Mouse (Mus musculus) left cerebral cortex, adult 9 months (tissue): ENCODE measurements at regions not wholly inside any gene's neighbourhood (a gene's known extent, or its start where the extent isn't known, plus 50 kb on each side); places are given as distances from the start of the nearest gene placed in this dataset.

Experiments used
- DNase-seq, 2 experiments: peaks; one replicate each; pipeline ENCODE4 v3.0.0; 2022; ENCODE audit warnings: low spot score in 2 of 2

GRCm38 (mm10) chr9:31794911-31795310, 118.4 kb downstream of the Barx2 start:
- DNase-seq: peak; percentile 38 to 44

DNA sequence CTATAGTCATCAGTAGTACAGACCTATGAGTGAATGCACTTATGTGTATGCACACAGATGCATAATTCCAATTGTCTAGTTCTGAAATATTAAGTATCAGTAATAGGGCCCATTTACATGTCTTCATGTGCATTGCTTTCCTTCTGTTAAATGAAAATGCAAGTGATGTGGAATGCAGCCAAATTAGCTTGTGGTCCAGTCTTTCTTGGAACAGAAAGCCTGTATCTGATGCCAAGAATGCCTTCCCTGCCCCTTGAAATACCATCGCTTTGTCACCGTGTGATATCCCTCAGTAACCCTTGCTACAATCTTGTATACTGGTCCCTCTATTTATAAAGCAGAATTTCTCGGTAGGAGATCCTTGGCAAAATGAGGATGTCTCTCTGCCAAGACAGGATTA, 137.3 kb downstream of the Barx2 start:
- DNase-seq: no peak

DNA sequence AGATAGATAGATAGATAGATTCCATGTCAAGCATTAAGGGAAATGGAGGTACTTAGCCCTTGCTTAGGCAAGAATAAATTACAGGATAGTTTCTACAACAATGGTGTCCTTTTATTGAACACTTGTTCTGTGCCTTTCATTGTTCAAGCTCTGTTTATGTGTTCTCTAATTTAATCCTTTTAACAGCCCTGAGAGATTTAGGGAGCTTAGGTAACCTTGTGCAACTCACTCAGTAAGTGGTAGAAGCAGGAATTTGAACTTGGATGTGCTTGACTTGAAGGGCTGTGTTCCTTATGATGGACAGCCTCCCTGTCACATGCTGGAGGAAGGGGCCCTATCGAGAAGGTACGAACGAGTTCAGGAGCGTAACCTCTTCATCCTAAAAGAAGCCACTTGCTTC, 147.9 kb downstream of the Barx2 start:
- DNase-seq: no peak

- DNase-seq: no peak
Observed at GRCm38 (mm10) chr9:31757894-31758561, 155.2 kb downstream of the Barx2 start.

DNA sequence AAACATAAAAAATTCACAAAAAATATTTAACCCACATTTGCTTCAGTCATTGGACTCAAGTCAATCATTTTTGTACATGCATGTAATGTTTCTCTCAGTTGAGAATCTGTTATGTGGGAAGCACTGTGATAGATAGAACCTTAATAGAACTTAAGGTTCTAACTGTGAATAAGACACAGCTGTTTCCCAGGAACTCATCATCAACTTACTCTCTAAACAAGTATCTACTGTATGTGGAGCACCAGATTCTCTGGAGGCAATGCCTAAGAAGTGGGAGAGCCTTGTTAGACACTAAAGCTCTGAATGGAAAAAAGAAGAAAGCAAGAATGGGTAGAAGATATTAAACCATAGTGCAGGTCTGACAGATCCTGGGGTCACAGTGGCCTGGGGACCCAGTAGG, 182.8 kb downstream of the Barx2 start:
- DNase-seq: no peak

DNA sequence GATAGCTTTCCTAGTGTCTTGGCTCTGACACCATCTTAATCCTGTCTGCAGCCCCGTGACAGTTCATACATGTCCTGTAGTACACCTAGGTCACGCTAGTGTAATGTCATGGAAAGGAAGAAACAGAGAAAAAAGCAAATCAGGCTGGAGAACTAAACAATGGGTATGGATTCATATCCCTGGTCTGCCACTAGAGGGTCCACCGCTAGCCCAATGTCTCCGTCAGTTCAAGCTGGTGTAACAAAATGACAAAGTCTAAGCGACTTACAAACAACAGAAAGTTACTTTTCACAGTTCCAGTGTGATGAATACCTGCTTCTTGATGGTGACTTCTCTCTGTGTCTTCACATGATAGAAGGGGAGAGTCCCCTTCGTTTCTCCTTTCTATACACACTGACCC, 194.0 kb downstream of the Barx2 start:
- DNase-seq: no peak

- no peak for DNase-seq
Observed at GRCm38 (mm10) chr9:31710022-31710421, 203.2 kb downstream of the Barx2 start.

DNA sequence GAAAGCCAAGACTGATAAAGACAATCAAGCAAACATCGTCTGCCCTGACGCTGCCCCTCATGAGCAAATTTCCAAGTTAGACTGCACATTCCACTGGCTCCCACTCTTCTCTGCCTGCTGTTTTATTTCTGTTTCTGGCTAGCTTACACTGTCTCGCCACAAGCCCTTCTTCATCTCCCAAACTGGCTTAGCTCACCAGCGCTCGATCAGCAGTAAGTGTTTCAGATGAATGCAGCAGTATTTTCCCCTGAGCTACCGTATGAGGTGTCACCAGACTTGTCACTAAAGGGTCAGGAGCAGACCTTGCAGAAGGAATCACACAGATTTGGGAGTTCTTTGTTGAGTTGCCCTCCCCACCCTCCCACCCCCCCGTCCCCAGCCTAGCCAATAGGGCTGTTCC, 206.6 kb downstream of the Barx2 start:
- DNase-seq: no peak

GRCm38 (mm10) chr9:31690921-31691475, 222.3 kb downstream of the Barx2 start:
- DNase-seq: no peak

DNA sequence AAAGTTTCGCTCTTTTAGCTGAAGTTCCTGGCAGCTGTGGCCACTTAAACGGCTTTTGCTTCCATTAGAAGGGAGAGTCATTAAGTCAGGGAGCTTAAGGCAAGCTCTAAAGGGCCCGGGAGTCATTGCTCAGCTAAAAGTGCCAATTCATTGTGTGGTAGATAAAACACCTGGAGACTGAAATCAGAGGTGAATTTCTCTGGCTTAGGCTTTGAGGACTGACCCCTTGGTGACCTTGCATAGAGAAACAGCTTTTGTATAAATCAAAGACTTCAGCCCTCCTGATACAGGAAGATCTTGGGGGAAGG, 224.1 kb upstream of the Tmem45b start:
- no peak for DNase-seq

- DNase-seq: no peak
Observed at GRCm38 (mm10) chr9:31687686-31688397, 223.6 kb upstream of the Tmem45b start.

GRCm38 (mm10) chr9:31686466-31686865, 222.2 kb upstream of the Tmem45b start:
- DNase-seq: no peak

DNA sequence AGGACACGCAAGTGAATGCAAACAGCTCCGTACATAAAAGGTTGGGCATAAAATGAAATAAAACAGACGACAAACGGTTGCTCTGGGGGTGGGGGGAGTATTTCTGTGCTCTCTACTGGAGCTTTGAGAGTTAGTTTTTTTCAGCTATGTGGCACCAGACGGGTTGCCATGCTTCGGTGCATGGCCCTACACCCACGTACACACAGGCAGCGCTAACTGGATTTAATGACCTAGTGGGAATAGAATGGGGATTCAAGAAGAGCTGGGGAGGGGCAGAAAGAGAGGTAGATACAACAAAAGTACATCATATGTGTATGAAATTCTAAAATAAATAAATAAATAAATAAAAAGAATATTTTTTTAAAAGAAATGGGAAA, 220.5 kb upstream of the Tmem45b start:
- no peak for DNase-seq

- no peak for DNase-seq
Observed at GRCm38 (mm10) chr9:31684099-31684811, 220.0 kb upstream of the Tmem45b start.

- DNase-seq: no peak
Observed at GRCm38 (mm10) chr9:31683302-31684081, 219.2 kb upstream of the Tmem45b start.

- no peak for DNase-seq
Observed at GRCm38 (mm10) chr9:31682893-31683292, 218.6 kb upstream of the Tmem45b start.

DNA sequence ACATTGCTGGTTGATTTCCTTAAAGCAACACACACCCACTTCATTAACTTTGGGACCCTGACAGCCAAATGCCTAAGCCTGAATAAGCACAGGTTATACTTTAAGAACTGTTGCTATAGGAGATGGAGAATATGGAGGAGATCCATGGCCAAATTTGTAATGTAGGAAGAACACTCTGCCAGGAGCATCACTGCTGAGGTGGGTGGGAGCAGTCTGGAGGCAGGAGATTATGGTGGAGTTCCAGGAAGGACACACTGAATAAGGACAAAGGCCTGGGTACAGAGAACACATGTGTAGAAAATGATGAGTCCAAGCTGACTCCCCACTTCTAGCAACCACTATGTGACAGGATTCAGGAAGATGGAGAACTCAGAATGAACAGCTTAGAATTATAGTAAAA, 212.9 kb upstream of the Tmem45b start:
- DNase-seq: peak in 1 of 2 experiments; percentile 23

GRCm38 (mm10) chr9:31659026-31659425, 194.8 kb upstream of the Tmem45b start:
- DNase-seq: no peak

DNA sequence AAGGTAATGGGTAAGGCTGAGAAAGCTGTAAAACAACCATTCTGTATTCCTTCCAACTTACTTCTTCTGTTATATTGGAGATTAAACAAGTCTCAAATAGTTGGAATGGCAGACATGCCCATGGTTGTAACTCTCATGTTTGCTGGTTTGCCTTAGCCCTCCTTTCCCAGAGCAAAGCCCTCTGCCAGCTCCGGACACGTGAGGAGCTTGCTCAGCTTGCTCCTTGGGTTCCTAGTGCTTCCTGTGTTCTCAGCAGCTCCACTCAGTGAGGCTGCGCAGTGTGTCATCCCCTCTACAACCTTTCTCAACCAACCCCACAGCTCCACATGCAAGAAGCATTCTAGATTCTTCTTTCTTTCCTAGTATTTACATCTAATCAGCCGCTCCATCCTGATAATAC, 193.3 kb upstream of the Tmem45b start:
- DNase-seq: no peak

DNA sequence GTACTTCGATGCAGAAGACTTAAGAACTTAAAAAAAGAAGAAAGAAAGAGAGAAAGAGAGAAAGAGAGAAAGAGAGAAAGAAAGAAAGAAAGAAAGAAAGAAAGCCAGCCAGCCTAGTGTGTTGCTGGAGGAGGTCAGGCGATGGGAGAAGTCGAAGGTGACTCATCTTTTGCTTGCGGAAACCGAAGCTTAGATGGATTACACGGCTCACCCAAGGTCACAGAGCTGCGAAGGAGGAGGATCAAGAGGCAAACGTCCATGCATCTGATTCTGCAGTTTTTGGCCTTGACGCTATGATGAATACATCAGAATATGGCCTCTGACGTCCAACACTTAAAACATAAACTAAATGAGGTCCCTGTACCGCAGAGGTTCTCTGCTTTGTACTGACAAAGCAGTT, 192.4 kb upstream of the Tmem45b start:
- no peak for DNase-seq

- DNase-seq: no peak
Observed at GRCm38 (mm10) chr9:31654747-31655146, 190.5 kb upstream of the Tmem45b start.

GRCm38 (mm10) chr9:31654213-31654612, 190.0 kb upstream of the Tmem45b start:
- DNase-seq: no peak
